Mouse (Mus musculus): ENCODE measurements around the gene Kcng1.

The Kcng1 gene

DNA sequence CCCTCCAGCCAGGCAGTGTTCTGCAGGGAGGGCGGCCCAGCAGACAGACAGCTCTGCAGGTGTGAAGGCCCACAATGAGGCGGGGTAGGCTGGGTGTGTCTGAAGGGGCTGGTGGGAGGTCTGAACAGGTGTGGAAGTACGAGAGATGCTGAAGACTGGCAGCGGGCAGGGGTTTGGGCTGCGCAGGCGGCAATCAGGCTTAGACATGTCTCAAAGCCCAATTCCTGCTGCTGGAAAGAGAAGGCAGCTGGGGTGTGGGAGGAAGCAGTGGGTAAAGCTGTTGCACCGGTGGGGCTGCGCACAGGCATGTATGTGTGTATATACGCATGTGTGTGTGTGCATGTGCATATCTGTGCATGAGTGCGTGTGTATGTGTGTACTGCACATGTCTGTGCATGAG lies 20.6 kb downstream of the Kcng1 start:
- DNase-seq (ENCODE audit: extremely low read depth, low read depth, low spot score) = no peak

DNA sequence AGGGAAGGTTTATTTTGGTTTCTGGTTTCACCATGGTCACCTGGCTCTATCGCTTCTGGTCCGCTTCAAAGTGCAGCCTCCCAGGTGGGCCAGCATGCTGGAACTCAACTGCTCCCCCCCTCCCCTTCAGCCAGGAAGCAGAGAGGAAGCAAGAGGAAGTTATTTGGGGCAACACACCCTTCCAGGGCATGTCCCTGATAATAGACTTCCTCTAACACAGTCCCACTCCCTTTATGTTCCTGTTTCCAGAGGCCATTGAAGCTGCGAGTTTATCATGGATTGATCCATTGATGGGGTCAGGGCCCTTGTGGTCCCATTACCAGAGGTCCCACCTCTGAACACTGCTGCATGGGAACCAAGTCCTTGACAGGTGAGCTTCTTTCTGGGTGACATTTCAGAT lies 21.4 kb downstream of the Kcng1 start:
- DNase-seq (ENCODE audit: extremely low read depth, low read depth, low spot score) = no peak

DNA sequence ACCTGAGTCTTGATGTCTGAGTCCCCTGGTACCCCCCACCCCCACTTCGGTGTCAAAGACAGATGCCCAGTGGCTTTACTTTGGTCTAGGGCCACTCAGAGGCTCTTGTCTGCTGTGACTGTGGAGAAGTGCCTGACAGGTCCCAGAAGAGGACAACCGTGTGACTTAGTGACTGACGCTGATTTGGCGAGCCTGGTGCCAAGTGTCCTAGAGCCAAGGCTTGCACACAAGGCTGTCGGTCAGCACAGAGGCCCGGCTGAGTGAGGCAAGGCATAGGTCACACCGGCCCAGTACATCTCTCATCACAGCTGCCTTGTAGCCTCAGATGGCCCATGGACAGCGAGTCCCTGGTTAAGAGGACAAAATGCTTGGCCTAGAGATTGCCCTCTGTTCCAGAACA lies 22.5 kb downstream of the Kcng1 start:
- no peak for DNase-seq (ENCODE audit: extremely low read depth, low read depth, low spot score)

DNA sequence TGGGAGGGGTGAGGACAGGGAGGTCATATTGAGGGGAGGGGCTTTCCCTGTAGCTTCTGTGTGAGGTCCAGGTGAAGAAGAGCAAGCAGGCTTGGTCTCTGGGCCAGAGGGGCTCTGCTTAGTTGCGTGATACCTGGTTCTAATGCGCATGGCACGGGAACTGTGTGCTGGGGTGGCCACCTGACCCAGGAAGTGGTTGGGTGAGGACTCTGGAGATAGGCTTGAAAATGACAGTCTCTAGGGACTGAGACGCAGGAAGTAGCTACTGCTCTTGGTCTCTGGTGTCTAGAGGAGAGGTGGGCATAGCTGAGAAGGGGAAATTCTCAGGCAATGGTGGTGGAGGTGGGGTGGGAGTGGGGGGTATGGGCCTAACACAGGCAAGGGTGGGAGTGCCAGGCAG lies 24.3 kb downstream of the Kcng1 start:
- DNase-seq (ENCODE audit: extremely low read depth, low read depth, low spot score) = no peak

DNA sequence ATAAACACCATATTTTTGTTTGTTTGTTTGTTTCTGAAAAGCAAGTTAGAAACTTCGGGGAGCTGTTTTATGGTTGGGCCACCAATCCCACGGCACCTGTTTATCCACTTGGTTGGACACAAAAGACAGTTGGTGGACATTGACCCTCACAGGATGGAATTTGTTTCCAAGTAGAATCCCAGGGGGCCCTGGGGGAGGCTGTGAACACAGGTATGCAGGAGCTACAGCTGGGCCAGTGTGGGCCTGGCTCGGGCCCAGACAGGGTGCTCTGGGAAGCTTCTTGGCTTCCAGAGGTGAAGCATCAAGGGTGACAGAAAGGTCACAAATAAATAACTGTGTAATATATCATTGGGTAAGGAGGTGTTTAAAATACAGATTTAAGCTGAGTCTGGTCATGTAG lies 25.0 kb downstream of the Kcng1 start:
- no peak for DNase-seq (ENCODE audit: extremely low read depth, low read depth, low spot score)

DNA sequence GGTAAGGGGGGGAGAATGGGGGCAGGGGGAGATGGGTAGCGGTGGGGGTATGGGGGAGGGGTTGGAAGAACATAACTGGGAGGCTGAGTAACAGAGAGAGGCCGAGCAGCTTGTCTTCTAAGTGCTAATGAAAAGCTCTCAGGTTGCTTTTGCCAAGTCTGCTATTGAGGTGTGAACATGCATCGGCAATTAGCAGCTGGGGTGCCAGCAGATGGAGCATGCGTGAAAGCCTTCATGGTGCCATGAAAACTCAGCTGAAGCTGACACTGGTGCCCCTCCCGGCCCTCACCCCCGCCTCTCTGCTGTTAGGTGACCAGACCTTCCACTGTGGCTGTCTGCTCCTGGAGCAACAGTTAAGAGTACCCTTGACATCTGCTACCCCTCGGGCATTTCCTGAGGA lies 27.7 kb downstream of the Kcng1 start:
- no peak for DNase-seq (ENCODE audit: extremely low read depth, low read depth, low spot score)

DNA sequence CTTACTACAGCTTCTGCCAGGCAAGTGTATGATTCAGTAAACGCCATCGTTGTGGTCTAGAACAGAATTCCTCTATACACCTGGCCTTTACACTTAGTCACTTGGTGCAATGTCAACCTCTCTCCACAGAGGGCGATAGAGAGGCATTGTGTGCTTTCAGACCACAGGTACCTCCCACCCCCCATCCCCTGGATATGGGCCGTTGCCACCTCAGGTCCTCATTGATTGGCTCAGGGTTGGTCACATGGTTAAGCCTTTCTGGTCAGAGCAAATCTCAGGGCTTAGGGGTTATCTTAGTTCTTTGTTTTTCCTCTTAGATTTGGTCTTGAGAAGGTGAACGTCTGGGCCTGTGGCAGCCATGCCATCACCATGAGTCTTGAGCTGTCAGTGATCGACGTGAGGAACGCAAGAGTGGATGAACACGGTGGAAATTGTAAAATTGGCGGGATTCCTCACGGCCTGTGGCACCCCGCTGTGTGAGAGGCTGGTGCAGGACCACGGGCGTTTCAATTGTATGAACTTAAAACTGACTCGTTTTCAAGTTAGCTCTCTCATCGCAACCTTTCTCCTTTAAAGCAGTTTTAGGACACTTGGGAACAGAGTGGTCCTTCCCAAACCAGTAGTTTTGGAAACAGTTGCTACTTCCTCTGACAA lies 28.8 kb downstream of the Kcng1 start:
- DNase-seq (ENCODE audit: extremely low read depth, low read depth, low spot score) = no peak

DNA sequence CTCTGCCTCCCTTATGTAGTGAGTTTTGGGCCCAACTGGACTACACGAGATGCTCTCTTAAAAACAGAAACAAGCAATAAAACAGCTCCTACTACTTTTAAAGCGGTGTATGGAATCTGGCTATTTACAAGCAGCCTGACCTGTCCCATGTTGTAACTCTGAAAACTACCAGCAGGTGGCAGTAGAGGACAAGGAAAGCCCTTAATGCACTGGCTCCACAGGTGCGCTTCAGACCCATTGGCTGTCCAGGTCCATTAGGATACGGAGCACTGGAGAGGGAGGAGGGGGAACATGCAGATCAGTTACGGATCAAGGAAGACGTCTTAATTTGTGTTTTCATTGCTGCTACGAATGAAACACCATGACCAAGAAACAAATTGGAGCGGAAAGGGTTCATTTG lies 31.3 kb downstream of the Kcng1 start:
- no peak for DNase-seq (ENCODE audit: extremely low read depth, low read depth, low spot score)

DNA sequence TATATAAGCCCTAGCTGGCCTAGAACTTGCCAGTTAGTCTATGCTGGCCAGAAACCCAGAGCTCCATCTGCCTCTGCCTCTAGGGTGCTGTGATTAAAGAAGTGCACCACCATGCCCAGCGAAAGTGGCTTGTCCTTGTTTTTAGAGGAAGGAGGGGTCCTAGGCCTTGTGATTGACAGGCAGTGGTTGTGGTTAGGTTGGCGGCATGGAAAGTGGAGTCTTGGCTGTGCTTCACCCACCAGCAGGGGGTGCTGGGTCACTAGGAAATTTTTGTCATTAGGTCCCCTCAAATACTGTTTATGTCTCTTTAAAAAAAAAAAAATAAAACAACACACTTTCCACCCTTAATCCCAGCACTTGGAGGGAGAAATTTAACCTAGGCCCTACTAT lies 32.7 kb downstream of the Kcng1 start:
- no peak for DNase-seq (ENCODE audit: extremely low read depth, low read depth, low spot score)

DNA sequence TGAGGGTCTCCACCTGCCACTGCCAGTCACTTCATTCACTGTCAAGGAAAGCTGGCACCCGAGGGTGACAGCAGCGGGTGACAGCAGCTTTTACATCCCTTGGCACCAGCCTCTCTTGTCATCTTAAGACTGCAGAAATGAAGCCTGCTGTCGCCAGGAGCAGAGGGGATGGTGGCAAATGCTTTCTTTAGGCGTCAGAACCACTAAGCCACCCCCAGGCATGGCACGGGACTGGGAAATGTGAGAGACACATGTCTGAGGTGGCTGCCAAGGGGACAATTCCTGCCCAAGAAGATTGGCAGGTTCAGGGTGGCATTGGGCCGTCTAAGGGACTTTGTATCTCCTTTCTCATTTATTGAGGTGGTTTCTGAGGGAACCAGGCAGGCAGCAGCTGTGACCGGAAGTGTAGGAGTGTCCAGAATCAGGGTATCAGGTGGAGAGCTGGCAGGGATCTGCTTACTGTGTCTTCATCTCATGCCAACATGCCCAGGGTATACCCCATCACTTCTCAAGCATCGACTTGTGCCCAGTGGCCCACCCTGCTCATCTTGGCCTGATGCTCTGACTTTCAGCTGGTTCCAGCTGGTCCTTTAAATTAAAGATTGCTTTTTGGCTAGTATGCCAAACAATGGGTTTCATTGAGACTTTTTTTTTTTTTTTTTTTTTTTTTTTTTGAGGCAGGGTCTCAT lies 33.2 kb downstream of the Kcng1 start:
- DNase-seq (ENCODE audit: extremely low read depth, low read depth, low spot score) = no peak

DNA sequence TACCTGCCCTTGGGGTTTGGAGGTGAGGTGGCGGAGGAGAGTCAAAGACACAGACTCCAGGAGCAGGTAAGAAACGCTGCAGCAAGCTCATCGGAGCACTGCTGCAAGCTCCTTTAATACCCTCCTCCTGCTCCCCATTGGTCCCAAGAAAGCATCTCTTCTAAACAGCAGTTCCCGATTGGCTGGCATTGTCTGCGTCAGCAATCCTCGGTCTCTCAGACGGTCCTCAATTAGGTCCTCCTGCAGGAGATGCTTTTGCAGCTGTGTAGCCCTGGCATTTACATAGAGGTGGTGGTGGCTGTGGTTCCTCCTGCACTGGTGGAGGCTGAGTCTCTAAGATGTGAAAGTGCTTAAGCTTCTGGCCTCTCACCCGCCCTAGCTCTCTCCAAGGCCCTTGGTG lies 36.0 kb downstream of the Kcng1 start:
- DNase-seq (ENCODE audit: extremely low read depth, low read depth, low spot score) = no peak

DNA sequence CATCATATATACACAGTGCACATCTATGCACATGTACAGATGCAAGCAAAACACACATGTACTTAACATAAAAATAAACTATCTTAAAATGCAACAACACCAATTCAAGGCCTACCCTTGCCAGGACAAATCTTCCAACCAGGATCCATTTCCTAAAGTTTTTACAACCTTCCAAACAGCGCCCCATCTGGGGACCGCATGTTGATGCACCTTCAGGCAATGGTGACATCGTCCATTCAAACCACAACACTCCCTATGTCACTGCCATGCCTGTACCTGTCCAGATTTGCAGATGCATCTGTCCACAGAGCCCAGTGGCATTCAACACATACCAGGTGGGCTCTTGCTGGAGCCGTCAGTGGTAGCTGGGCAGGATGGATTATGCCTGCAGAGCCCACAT lies 38.3 kb downstream of the Kcng1 start:
- no peak for DNase-seq (ENCODE audit: extremely low read depth, low read depth, low spot score)

DNA sequence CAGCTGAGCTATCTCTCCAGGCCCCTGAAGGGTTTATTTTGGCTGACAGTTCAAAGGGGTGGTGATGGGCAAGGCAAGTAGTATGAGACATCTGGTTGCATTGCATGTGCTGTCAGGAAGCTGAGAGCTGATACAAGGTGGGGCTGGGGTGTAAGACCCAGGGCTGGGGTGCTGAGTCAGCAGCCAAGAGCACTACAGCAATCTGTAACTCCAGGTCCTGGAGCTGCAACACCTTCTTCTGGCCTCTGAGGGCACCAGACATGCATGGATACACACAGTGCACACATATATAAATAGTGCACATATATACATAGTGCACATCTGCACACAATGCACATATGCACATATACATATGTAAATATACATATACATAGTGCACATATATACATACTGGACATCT lies 38.7 kb downstream of the Kcng1 start:
- DNase-seq (ENCODE audit: extremely low read depth, low read depth, low spot score) = no peak

DNA sequence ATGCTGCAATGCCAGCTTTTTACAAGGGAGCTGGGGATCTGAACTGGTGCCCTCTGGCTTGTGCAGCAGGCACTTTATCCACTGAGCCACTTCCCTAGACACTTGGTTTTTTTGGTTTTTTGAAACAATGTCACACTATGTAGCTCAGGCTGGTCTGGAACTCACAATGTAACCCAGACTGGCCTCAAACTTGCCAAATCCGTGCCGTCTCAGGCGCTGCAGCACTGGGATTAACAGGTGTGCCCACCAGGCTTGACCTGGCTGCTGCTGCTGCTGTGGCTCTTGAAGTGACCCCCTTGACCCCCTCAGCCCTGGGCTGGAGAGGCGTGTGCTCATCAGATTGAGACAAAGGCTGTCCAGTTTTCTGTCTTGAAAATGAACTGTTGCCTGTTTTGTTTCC lies 43.2 kb downstream of the Kcng1 start:
- DNase-seq (ENCODE audit: extremely low read depth, low read depth, low spot score) = no peak

DNA sequence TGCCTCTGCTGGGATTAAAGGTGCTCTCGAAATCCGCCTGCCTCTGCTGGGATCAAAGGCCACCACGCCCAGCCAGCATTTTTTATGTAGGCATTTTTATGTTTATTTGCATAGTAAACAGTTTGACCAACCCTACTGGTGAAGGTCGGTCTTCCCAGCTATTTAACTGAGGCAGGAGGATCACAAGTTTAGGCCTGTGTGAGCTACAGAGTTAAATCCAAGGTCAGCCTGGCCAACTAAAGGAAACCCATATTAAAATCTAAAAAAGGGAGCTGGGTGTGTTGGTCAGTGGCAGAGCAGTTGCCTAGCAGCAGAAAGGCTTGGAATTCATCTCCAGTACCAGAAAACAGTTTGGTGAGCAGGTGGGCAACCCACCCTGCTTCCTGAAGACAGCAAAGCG lies 48.2 kb downstream of the Kcng1 start:
- no peak for DNase-seq (ENCODE audit: extremely low read depth, low read depth, low spot score)

DNA sequence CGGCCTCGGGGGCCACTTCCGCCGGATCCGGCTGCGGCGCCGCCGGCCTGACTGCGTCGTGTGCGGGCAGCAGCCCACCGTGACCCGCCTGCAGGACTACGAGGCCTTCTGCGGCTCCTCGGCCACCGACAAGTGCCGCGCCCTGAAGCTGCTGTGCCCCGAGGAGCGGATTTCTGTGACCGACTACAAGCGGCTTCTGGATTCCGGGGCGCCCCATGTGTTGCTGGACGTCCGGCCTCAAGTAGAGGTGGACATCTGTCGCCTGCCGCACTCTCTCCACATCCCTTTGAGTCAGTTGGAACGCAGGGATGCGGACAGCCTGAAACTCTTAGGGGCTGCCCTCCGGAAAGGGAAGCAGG lies 50.1 kb downstream of the Kcng1 start:
- no peak for DNase-seq (ENCODE audit: extremely low read depth, low read depth, low spot score)

DNA sequence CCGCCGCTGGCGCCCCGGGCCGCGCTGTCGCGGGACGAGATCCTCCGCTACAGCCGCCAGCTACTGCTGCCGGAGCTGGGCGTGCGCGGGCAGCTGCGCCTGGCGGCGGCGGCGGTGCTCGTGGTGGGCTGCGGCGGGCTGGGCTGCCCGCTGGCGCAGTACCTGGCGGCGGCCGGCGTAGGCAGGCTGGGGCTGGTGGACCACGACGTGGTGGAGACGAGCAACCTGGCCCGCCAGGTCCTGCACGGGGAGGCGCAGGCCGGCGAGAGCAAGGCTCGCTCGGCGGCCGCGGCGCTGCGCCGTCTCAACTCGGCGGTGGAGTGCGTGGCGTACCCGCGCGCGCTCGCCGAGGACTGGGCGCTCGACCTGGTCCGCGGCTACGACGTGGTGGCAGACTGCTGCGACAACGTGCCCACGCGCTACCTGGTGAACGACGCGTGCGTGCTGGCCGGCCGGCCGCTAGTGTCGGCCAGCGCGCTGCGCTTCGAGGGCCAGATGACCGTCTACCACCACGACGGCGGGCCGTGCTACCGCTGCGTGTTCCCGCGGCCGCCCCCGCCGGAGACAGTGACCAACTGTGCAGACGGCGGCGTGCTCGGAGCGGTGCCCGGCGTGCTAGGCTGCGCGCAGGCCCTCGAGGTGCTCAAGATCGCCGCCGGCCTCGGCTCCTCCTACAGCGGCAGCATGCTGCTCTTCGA lies 50.6 kb downstream of the Kcng1 start:
- DNase-seq (ENCODE audit: extremely low read depth, low read depth, low spot score) = no peak

DNA sequence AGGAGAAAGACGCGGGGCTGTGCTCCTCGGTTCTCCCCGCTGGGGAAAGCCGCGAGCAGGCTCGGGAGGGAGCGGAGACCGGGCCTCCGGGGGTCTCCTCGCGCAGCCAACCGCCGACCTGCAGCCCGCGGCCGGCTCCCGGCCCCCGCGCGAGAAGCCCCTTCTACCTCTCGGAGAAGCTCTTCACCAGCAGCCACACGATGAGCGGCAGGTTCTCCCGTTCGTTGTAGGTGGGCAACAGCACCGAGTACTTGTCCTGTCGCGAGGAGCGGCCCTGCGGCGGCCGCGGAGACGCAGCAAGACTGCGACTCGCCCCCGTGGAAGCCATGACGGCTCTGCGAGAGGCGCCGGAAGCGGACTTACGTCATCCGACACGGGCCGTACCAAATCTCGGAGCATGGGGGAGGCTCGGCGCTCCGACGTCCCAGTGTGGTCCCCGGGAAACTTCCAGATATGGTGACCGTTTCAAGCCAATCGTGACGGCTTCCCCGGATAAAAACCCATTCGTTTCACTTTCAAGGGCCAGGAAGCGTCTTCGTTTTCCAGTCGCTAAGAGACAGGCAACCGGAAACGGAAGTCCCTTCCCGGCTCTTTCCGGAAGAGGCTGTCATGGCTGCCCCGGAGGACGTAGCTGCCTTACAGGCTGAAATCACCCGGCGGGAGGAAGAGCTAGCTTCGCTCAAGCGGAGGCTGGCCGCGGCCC lies 51.4 kb downstream of the Kcng1 start, which contains the start of the genes Gm20716, Dpm1 and Mocs3:
TSS of gene Gm20716 (minus strand) at position 339 of the 703 bp plus-strand sequence.
TSS of gene Dpm1 (minus strand) at position 566 of the 703 bp plus-strand sequence.
TSS of gene Mocs3 (plus strand) at position 597 of the 703 bp plus-strand sequence.
- no peak for DNase-seq (ENCODE audit: extremely low read depth, low read depth, low spot score)

DNA sequence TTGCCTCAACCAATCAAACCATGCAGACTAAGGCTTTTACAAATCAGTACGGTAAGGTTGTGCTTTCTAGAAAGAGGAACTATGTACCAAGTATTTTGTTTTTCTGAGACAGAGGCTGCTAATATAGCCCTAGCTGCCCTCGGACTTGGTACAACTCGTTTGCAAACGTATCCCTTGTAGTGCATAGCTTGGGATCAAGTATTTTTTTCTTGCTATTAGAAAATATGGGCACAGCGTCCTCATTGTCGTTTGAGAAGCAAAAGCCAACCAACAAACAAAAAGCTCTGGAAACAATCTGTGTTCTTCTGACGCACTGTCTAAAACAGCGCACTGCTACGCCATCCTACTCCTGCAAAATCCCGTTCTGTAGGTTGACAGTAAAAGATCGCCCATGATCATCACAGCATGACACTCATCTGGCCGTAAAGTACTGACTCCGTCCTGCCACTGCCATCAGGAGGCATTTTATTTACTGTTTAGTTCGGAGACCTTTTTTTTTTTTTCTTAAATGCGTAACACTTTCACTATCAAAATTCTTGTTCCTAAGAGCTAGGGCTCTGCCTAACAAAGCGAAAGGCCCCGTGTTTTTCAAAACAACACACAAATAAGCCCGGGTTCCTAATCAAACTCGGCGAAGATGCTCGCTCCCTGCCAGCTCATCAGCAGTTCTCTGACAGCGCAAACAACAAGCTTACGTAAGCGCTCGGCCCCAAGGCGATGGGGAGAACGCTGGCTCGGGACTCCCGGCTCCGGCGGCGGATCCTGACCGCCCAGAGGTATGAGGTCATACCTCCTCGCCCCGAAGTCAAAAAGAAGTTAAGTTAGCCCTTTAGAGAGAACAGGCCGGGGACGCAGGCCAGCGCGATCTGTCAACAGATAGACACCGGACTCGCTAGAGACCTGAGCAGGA lies 52.2 kb downstream of the Kcng1 start:
- no peak for DNase-seq (ENCODE audit: extremely low read depth, low read depth, low spot score)

DNA sequence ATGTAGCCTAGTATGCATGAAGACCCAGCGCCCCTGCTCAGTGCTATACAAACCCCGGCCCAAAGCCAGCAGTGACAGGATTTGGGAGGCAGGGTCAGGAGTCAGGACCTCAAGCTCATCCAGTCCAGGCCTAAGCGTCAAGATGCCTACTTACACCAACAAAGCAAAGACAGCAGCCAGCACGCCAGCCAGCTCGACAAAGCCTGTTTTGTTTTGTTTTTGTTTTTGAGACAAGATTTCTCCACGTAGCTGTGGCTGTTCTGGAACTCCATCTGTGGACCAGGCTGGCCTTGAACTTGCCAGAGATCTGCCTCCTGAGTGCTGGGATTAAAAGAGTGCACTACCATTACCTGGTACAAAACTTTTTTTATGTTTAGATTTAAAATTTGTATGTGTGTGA lies 58.2 kb downstream of the Kcng1 start:
- DNase-seq (ENCODE audit: extremely low read depth, low read depth, low spot score) = no peak

All from fat pad, adult 2 months (tissue).